Mouse (Mus musculus): Measurements from ENCODE around the gene Lrrk1.

Lrrk1 gene

DNA sequence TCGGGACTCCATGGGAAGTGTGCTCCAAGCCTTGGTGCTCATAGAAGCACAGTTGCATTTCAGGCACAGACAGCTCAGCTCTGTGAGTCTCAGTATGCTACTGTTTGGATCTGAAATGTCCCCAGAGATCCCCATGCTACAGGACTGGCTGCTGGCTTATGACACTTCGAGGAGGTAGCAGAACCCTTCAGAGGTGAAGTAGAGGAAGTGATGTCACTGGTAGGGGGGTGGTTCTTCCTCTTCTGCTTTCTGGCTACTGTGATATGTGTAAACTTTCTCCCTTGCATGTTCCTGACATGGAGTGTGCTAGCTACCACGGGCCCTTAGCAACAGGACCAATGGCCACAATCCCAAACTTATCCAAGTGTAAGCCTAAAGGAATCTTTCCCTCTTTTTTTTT is 162.3 kb downstream of the Lrrk1 start:
- no peak for DNase-seq (ENCODE audit: low read depth, low spot score)

DNA sequence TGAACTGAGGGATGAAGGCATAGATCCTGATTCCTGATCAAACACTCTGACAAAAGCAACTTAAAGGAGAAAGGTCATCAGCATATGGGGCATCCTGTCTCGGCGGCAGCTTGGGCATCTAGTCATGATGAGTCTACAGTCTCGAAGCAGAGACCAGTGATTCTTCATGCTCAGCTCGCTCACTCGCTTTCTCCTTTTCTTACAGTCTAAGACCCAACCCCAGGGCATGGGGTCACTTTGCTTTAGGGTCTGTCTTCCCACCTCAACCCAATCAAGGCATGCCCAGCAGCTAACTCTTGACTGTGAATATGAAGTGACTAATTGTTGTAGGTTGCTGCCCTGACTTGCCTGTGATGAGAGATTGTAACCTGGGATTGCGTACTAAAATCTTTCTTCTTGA is 163.6 kb downstream of the Lrrk1 start:
- DNase-seq (ENCODE audit: low read depth, low spot score): no peak

DNA sequence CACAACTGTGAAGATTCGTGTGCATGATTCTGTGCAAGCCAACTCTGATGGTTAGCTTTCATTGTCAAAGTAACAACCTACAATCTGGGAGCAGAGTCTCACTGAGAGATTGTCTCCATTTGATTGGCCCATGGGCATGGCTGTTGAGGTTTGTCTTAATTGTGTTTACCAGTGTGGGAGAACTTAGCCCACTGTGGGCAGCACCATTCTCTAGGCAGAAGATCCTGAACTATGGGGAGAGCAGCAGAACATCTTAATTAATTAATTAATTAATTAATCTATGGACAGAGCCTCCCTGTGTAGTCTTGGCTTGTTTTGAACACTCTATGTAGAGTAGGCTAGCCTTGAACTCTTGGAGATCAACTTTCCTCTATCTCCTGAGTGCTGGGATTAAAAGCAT is 164.4 kb downstream of the Lrrk1 start:
- DNase-seq (ENCODE audit: low read depth, low spot score): no peak

GRCm38 (mm10) chr7:66222621-66223091 is 165.5 kb downstream of the Lrrk1 start:
- no peak for DNase-seq (ENCODE audit: low read depth, low spot score)

DNA sequence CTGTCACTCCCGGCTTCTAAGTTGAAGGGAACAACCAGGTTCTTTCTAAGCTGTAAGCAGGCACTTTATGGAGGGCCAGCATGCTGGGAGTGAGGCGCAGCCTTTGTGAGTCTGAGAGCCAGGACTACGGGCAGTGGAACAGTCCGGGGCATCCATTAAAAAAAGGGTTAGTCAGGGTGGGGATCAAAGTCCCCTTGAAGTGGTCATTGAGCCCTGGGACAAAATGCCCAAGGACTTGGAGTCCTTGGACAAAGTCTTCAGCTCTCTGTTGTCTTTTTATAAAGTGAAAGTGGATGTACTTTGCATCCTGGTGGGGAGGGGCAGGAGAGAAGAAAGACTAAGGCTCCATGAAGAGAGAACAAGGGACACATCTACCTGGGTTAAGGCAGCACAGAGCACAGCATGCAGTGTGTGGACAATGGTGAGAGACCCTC is 168.3 kb downstream of the Lrrk1 start:
- DNase-seq (ENCODE audit: low read depth, low spot score): no peak

- no peak for DNase-seq (ENCODE audit: low read depth, low spot score)
Measured at GRCm38 (mm10) chr7:66219028-66219793, 168.9 kb downstream of the Lrrk1 start.

GRCm38 (mm10) chr7:66218193-66219014 is 169.7 kb downstream of the Lrrk1 start:
- DNase-seq (ENCODE audit: low read depth, low spot score): no peak

- DNase-seq (ENCODE audit: low read depth, low spot score): no peak
Measured at GRCm38 (mm10) chr7:66217531-66218094, 170.5 kb downstream of the Lrrk1 start.

DNA sequence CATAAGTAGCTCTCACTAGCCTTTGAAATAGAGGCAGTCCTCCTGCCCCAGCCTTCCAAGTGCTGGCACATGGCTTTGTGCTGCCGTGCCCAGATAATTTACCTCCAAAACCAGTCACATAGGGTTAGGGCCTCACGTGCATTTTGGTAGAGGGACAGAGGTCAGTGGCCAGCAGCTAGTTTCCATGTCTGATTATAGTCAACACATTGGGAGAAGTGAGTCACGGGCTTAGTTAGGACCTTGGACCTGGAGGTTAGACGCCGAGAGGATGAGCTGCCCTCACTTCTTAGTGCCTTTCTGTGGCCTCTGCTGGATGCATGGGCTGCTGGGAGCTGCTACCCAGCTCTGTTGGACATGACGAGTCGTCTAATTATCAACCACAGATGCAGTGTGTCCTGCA is 171.1 kb downstream of the Lrrk1 start:
- DNase-seq (ENCODE audit: low read depth, low spot score): no peak

- no peak for DNase-seq (ENCODE audit: low read depth, low spot score)
Measured at GRCm38 (mm10) chr7:66215911-66216310, 172.2 kb downstream of the Lrrk1 start.

- no peak for DNase-seq (ENCODE audit: low read depth, low spot score)
Measured at GRCm38 (mm10) chr7:66214477-66214876, 173.7 kb downstream of the Lrrk1 start.

DNA sequence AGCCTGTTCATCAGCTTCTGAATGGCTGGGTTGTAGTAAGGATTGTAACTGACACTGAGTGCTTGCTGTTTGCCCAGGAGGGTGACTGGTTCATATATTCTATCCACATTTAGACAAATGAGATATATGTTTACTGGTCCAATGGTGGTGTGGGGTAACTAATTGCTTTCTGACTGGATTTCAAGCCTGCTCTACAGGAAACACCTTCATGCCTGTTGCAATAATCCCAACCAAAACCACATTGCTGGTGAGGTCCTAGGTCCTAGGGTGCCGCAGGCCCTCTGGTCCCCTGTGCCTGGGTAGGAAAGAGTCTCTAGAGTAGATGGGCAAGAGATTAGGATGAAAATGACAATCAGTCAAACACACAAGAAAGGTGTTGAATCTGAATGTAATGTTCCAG is 175.3 kb downstream of the Lrrk1 start:
- no peak for DNase-seq (ENCODE audit: low read depth, low spot score)

DNA sequence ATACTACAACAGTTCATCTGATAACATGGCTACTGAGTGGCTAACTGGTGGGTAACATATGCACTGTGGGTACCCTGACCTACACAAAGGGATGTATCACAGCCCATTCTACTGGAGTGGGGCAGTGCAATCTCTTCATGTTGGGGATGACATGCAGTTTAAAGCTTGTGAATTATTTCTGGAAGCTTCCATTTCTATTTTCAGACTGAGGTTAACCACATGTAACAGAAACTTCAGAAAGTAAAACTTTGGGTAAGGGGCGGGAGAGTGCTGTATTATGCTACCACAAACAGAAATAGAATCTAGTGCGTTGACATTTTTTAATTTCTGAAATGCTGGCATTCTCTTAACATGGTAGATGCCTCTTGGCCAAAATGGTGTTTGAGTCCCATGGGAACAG is 178.2 kb downstream of the Lrrk1 start:
- DNase-seq (ENCODE audit: low read depth, low spot score): no peak

- no peak for DNase-seq (ENCODE audit: low read depth, low spot score)
Measured at GRCm38 (mm10) chr7:66201657-66202056, 186.5 kb downstream of the Lrrk1 start.

DNA sequence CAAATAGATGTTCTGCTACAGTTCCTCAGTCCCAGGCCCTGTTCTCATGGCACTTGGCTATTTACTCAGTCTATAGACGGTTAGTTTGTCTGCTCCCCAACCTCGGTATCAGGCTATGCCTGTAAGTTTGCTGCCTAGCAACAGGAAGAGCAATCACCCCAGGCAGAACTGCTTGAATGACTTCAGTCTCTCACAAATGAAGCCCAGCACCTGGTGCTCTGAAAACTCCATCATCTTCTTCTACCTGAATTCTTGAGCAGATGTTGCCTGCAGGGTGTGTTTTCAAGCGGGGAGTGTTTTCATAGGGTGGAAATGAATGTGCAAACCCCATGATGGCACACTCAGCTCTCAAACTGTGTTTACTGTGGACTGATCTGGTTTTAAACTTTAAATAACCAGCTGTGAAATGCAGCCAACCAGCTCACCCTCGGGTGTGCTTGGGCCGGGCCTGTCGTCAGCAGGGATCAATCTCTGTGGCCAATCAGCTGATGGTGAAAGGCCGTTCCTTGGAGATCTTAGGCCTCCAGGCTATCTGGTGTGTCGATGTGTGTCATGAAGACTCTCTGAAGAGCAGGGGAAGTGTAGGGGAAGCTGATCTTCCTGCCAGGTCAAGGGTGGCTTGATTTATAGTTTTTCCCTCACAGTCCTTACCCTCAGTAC is 187.2 kb downstream of the Lrrk1 start:
- DNase-seq (ENCODE audit: low read depth, low spot score): no peak

- no peak for DNase-seq (ENCODE audit: low read depth, low spot score)
Measured at GRCm38 (mm10) chr7:66200383-66200782, 187.8 kb downstream of the Lrrk1 start.

DNA sequence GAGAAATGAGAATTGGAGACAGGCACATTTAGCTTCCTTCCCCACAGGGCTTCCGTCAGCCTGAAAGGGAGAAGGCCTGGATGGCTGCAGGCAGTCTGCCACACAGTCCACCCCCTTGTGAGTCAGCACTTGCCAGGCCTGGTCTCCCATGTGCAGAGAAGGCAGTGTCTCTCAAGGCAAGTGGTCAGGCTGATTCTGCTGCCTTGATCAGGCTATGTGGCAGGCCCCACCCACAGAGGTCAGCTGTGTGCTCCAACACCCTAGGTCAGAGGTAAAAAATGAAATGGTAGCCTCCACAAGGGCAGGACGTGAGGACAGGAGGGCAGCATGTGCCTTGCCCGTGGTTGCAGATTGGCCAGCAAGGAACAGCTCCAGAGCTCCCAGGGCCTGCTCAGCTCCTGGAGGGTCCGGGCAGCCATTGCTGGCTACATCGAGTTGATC is 188.7 kb downstream of the Lrrk1 start:
- no peak for DNase-seq (ENCODE audit: low read depth, low spot score)

GRCm38 (mm10) chr7:66198416-66198815 is 189.7 kb downstream of the Lrrk1 start:
- no peak for DNase-seq (ENCODE audit: low read depth, low spot score)

DNA sequence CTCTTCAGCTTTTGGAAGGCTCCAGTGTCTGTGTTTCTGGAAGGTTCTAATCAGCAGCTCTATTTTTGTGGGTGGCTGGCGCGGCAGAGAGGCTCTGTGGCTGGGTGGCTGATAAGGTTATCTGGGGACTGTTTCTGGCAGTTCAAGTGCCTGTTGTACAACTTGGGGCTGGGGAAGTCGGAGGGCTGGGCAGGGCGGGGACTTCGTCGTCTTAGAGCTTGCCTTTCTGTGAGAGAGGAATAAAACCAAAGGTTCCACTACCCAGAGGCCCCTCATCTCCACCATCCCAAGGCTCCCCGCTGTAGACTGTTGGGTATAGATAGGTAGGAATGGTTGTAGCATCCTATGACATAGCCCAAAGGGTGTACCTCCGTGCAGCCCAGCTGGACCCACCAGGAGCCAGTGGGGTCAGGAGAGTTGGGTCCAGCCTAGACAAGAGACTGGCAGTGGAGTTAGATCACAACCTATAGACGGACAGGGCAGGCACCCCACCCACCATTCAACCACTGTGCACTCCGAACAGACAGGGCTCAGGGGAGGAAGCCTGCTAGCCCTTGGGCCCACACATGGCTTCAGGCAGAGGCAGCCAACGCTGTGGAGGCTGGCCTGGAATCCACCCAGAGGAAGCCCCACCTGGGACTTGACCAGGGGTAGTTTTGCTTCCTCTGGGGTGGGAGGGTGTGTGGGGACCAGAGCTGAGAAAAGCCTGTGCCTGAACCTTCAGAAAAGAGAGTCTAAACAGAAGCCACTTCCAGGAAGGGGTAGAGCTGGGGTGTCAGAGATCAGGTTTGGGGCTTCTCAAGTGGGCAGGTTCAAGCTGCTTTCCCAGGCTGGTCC is 191.3 kb downstream of the Lrrk1 start:
- no peak for DNase-seq (ENCODE audit: low read depth, low spot score)

DNA sequence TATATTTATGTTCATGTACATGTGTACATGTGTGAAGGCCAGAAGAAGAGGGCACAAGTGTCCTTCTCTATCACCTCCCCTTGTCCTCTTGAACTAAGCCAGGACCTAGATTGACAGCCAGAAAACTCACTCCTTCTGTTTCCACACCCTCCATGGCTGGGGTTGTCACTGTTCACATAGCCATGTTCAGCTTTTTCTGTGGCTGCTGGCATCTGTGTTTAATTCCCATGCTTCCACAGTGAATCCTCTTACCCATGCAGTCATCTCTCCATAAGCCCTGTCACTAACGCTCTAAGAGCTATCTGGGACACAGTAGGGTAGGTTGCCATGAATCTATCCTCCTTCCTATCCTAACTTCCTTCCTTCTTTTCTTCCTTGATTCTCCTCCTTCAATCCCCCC is 192.3 kb downstream of the Lrrk1 start:
- no peak for DNase-seq (ENCODE audit: low read depth, low spot score)

DNA sequence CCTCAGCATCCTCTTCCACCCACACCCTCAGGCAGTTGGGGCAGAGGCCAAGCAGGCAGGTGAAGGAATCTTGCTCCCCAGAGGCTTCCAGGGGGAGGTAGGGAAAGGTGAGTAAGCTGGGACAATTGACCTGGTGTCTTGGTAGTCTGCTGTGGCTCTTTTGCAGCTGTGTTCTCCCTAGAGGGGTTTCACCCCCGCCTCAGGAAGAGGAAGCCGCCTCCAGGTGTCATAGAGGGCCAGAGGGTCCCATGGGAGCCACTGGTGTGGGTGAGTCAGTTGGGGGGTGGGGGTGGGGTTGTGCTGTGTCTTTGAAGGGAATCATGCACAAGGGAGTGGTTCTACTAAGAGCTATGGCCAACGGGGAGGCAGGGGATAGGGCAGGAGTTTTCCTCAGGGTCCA is 193.6 kb downstream of the Lrrk1 start:
- no peak for DNase-seq (ENCODE audit: low read depth, low spot score)
